Mouse (Mus musculus) hindbrain, embryonic 11.5 days (tissue): ENCODE data around the gene Inpp4a. TPM values are rescaled to one million over a fixed set of nuclear protein-coding genes. Genes with fewer than 3 reads are reported as not detected.

ENCODE experiments used
- ATAC-seq: fragments of 200-750 bp; cut with Nextera tagmentation; 2 replicates; pipeline ENCODE4 v1.8.0; 2017; ENCODE audit warnings: mild to moderate bottlenecking, moderate TSS enrichment, moderate library complexity; ENCODE audit not compliant: low FRiP score
- DNase-seq: peaks from one replicate; pipeline ENCODE4 v3.0.0-alpha.2; 2015; ENCODE audit warnings: low spot score
- H3K27ac ChIP-seq: fragments of 300-500 bp; sonication (generic); 2 replicates; pipeline ENCODE4 v1.5.1; 2014; ENCODE audit warnings: mild to moderate bottlenecking, low read depth, low read length
- H3K27me3 ChIP-seq: fragments of 300-500 bp; sonication (generic); 2 replicates; pipeline ENCODE4 v1.6.1; 2014; ENCODE audit warnings: mild to moderate bottlenecking, low read length, moderate library complexity, mixed read lengths; ENCODE audit not compliant: control insufficient read depth, insufficient read depth
- H3K36me3 ChIP-seq: fragments of 300-500 bp; sonication (generic); 2 replicates; pipeline ENCODE4 v1.6.1; 2014; ENCODE audit warnings: mild to moderate bottlenecking, low read length, moderate library complexity, mixed read lengths; ENCODE audit not compliant: control insufficient read depth, insufficient read depth
- H3K4me1 ChIP-seq: fragments of 300-500 bp; sonication (generic); replicated peaks from 2 replicates; pipeline ENCODE4 v1.6.1; 2014; ENCODE audit warnings: low read length, mixed read lengths; ENCODE audit not compliant: control insufficient read depth, insufficient read depth
- H3K4me2 ChIP-seq: fragments of 300-500 bp; sonication (generic); replicated peaks from 2 replicates; pipeline ENCODE4 v1.6.1; 2014; ENCODE audit warnings: mild to moderate bottlenecking, low read depth, low read length
- H3K4me3 ChIP-seq: fragments of 300-500 bp; sonication (generic); 2 replicates; pipeline ENCODE4 v1.5.1; 2014; ENCODE audit warnings: low read depth, low read length
- H3K9ac ChIP-seq: fragments of 300-500 bp; sonication (generic); 2 replicates; pipeline ENCODE4 v1.6.1; 2014; ENCODE audit warnings: low read depth, low read length
- H3K9me3 ChIP-seq: fragments of 300-500 bp; sonication (generic); 2 replicates; pipeline ENCODE4 v1.6.1; 2016; ENCODE audit warnings: low read length; ENCODE audit not compliant: control insufficient read depth
- WGBS: fragments of 180-500 bp; shearing (Covaris S2); extraction: QIAGEN DNeasy Blood & Tissue Kit; methylation state at CpG from one replicate; pipeline ENCODE4 v1.1.7; 2014; 5-methylcytosine and 5-hydroxymethylcytosine counted together
- polyA plus RNA-seq: library from polyadenylated mRNA; unstranded; fragments of >200 nt; fragmentation: Nextera tagmentation; extraction: Ambion mirVana; gene quantifications from 2 replicates; pipeline ENCODE4 v1.2.1, GENCODE M21; 2014

Gene Inpp4a
- polyA plus RNA-seq, 1 experiment from 2014 or later, result 27.2 TPM

DNA sequence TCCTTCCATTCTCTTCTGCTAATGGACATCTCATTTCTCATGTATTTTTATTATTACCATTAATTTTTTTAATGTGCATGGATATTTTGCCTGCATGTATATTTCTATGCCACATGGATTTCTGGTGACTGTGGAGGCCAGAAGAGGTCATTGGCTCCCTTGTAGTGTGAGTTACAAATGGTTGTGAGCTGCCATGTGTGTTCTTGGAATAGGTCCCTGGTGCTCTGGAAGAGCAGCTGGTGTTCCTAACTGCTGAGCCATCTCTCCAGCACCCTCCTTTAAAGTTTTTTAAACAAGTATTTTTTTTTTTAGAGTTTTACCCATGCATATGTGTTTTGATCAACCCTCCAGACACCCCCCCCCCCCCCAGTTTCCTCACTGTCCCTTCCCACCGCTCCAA is 3.3 kb upstream of the Inpp4a start:
- Histone ChIP-seq H3K36me3 (no peaks in the 10 kb centered on the region), H3K9me3 (no peaks in the 10 kb centered on the region), H3K27ac (no peak overlapping the region), H3K4me2 (no peak overlapping the region), H3K4me1 (peaks cover 2% of the 10 kb centered on the region; the same call in 1 of the 2 replicates), H3K9ac (no peak overlapping the region), H3K27me3 (no peaks in the 10 kb centered on the region), H3K4me3 (no peak overlapping the region)
- no peak for ATAC-seq
- no peak for DNase-seq
- whole genome bisulfite sequencing, result 57% methylated on average over 1 of the region's 1 CpGs

DNA sequence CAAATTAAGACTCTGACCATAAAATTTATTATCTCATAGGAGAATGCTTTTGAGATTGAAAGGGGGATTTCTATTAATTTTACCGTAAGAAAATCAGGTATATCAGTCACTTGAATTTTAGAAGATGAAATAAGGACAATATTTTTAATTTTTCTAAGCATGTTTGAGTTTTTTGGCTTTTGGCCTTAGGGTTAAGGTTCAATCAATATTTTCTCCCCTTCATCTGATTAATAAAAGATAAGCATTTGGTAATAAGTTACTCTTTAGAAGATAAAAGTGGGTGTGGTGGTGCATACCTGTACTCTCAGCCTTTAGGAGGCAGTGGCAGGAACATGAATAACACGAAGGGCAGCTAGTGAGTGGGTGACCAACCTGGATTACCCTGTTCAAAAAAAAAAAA is 761 bp upstream of the Inpp4a start:
- H3K9ac ChIP-seq, result no peak overlapping the region
- no peak overlapping the region for H3K27ac ChIP-seq
- DNase-seq (no peak), ATAC-seq (no peak)
- H3K27me3 ChIP-seq, result no peaks in the 10 kb centered on the region
- peaks cover 2% of the 10 kb centered on the region; the same call in 1 of the 2 replicates for H3K4me1 ChIP-seq
- no peaks in the 10 kb centered on the region for H3K36me3 ChIP-seq
- WGBS, result 81% methylated on average over 2 of the region's 2 CpGs
- H3K4me2 ChIP-seq, result no peak overlapping the region
- no peaks in the 10 kb centered on the region for H3K9me3 ChIP-seq
- H3K4me3 ChIP-seq, result no peak overlapping the region

DNA sequence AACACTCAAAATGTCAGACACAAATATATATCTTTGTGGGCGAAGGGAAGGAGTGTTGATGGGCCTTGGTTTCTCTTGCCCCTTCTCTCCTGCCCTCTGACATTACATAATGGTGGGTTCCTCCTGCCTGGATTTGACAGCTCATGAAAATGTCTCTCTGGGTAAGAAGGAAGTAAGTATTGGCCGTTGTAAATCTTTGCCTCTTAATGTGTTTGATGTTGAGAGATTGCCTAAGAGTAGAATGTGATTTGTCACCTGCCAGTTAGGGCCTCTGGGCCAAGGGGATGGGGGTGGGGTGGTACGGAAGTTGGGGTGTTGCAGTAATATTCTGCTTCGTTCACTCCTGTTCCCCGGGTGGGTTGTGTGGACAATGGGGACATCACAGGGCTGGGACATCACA is 985 bp downstream of the Inpp4a start:
- Histone ChIP-seq H3K27me3 (no peaks in the 10 kb centered on the region), H3K4me1 (peaks cover 2% of the 10 kb centered on the region; the same call in 1 of the 2 replicates), H3K9ac (peak overlapping the region; percentile 81), H3K36me3 (no peaks in the 10 kb centered on the region), H3K27ac (no peak overlapping the region), H3K4me3 (peak overlapping the region; percentile 95), H3K4me2 (peak overlapping the region; percentile 77), H3K9me3 (no peaks in the 10 kb centered on the region)
- 64% methylated on average over 5 of the region's 5 CpGs for WGBS
- ATAC-seq, result no peak
- DNase-seq, result no peak

DNA sequence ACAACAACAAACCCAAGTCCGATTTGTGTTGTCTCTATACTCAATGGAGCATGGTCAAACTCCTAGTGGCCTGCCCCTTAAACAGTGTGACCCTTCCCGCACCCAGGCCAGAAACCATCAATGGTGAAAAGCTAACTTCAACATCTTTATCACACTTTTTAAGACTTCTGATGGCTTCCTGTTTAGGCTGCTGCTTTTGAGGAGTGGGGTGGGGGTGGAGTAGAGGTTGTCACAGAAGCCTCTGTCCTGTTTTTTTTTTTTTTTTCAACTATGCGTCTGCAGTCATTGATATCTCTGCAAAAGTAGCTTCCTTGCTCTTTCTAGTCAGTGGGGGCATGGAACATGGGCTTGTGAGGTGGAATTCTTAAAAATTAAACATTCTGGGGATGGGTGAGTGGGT is 3.1 kb downstream of the Inpp4a start:
- Histone ChIP-seq H3K9ac (no peak overlapping the region), H3K4me2 (no peak overlapping the region), H3K9me3 (no peaks in the 10 kb centered on the region), H3K27me3 (no peaks in the 10 kb centered on the region), H3K36me3 (no peaks in the 10 kb centered on the region), H3K4me1 (peaks cover 2% of the 10 kb centered on the region; the same call in 1 of the 2 replicates), H3K27ac (no peak overlapping the region), H3K4me3 (no peak overlapping the region)
- ATAC-seq (no peak), DNase-seq (no peak)
- 75% methylated on average over 3 of the region's 3 CpGs for WGBS

DNA sequence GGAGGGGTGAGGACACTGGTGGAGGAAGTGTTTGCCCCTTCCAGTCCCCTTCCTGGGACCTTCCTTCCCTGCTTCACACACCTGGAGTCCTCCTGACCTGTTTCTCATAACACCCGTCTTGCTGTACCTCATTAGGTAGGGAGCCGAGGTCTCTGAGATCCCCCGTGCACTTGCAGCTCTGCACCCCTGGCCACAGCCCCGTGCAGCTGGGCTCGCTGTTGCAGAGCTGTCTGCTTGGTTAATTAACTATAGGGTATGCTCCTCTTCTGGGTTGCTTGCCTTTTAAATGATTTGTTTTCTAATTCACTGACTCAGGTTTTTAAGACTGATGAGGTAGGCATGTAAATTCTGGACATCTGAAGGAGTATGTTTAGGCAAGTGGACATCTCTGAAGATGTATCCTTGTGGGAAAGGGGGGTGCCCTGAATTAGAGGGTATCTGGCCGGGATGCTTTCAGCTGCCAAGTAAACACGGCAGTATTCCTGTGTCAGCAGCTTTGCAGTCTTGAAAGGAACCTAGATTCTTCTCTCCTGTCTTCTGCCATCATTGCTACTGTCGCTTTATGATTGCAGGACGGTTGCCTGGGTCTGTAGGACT is 6.1 kb downstream of the Inpp4a start:
- H3K9ac ChIP-seq, result no peak overlapping the region
- H3K4me2 ChIP-seq, result no peak overlapping the region
- ATAC-seq (no peak), DNase-seq (no peak)
- H3K27me3 ChIP-seq, result no peaks in the 10 kb centered on the region
- no peak overlapping the region for H3K27ac ChIP-seq
- 82% methylated on average over 9 of the region's 9 CpGs for WGBS
- H3K4me1 ChIP-seq, result peaks cover 1% of the 10 kb centered on the region; the same call in 1 of the 2 replicates
- no peaks in the 10 kb centered on the region for H3K36me3 ChIP-seq
- H3K4me3 ChIP-seq, result no peak overlapping the region
- H3K9me3 ChIP-seq, result no peaks in the 10 kb centered on the region

DNA sequence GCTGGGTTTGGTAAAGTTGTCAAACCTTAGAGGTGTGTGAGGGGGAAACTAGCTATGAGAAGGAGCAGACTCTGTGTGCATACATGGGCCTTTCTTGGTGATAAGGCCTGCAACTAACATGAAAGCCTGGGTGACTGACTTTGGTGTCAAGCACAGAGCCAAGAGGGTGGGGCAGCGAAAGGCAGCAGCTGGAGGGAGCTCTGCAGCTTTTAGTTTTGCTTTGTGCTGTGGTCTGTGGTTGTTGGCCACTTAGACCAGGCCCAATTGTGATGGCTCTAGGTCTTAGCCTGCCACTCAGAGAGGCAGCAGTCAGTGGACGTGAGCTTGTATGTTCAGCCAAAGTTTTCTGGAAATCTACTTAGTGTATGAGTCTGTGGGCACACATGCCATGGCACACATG is 7.9 kb downstream of the Inpp4a start:
- H3K4me2 ChIP-seq, result no peak overlapping the region
- no peaks in the 10 kb centered on the region for H3K4me1 ChIP-seq
- H3K9ac ChIP-seq, result no peak overlapping the region
- no peak overlapping the region for H3K4me3 ChIP-seq
- DNase-seq (no peak), ATAC-seq (no peak)
- H3K27ac ChIP-seq, result no peak overlapping the region
- H3K9me3 ChIP-seq, result no peaks in the 10 kb centered on the region
- 92% methylated on average over 2 of the region's 2 CpGs for WGBS
- no peaks in the 10 kb centered on the region for H3K27me3 ChIP-seq
- H3K36me3 ChIP-seq, result no peaks in the 10 kb centered on the region

DNA sequence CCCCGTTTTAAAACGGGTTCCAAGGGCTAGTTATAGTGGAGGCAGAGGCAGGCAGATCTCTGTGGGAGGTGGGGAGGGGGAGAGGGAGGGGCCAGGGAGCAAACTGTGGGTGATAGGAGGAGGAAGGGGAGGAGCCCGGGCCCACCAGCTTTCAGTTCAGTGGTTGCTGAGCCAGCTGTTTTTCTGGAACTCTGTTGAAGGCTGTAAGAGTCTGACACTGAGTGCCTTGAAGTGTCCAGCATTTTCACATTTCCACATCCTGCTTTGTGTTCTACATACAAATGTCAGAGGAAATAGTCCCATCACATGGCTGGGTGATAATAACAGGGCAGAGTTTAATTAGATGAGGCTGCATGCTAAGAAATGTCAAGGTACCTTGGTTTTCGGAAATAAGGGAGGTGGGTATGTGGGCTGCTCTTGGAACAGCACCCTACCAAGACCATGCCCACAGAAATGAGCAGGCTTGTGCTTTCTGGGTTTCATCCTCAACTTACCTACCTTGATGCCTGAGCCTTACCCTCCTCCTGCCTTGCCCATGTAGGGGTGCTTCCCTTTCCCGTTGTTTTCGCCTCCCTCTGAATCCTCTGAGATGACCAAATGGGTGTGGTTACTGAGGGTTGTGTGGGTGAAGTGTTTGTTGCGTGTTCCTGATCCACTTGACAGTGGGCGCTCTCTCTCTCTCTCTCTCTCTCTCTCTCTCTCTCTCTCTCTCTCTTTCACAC is 8.5 kb downstream of the Inpp4a start:
- Histone ChIP-seq H3K9ac (no peak overlapping the region), H3K4me2 (no peak overlapping the region), H3K4me1 (no peaks in the 10 kb centered on the region), H3K36me3 (no peaks in the 10 kb centered on the region), H3K4me3 (no peak overlapping the region), H3K27ac (no peak overlapping the region), H3K9me3 (no peaks in the 10 kb centered on the region), H3K27me3 (no peaks in the 10 kb centered on the region)
- WGBS, result 89% methylated on average over 8 of the region's 8 CpGs
- no peak for DNase-seq
- ATAC-seq, result no peak

DNA sequence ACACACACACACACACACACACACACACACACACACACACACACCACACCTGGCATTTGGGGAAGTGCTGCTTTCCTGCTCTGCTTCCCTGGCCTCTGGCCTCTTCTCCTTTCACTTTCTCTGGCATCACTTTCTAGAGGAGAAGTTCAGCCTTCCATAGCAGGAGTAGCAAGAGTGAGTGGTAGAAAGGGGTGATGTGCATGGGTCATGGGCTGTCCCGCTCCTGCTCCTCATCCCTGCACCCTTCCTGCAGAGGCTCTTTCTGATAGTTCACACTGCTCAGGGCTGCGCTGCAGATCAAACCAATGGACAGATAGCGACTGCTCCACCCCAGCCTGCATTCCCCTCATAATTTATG is 9.1 kb downstream of the Inpp4a start:
- ATAC-seq (no peak), DNase-seq (no peak)
- Histone ChIP-seq H3K36me3 (no peaks in the 10 kb centered on the region), H3K27ac (no peak overlapping the region), H3K9me3 (no peaks in the 10 kb centered on the region), H3K4me3 (no peak overlapping the region), H3K9ac (no peak overlapping the region), H3K4me1 (no peaks in the 10 kb centered on the region), H3K4me2 (no peak overlapping the region), H3K27me3 (no peaks in the 10 kb centered on the region)
- 89% methylated on average over 3 of the region's 3 CpGs for WGBS

DNA sequence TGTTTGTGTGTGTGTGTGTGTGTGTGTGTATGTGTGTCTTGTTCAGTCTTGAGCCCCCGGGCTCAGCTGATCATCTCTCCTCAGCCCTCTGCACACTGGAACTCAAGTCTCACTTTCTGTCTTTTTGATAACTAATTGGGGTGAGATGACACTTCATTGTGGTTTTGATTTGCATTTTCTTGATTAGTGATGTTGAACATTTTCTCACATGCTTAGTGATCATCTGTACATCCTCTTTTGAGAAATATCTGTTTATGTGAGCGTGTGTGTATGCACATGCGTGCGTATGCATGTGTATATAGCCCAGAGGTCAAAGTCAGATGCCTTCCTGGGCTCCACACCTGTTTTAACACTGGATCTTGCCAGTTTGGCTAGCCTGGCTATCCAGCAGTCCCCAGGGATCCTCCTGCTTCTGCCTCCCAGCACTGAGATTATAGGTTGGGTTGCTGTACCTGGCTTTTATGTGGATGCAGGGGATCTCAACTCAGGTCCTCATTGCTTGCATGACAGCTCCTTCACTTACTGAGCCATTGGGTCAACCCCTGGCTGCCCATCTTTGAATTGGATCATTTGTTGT is 10.4 kb downstream of the Inpp4a start:
- WGBS, result 94% methylated on average over 4 of the region's 4 CpGs
- Histone ChIP-seq H3K4me2 (no peak overlapping the region), H3K36me3 (no peaks in the 10 kb centered on the region), H3K4me1 (no peaks in the 10 kb centered on the region), H3K27me3 (no peaks in the 10 kb centered on the region), H3K9me3 (no peaks in the 10 kb centered on the region), H3K27ac (no peak overlapping the region), H3K4me3 (no peak overlapping the region), H3K9ac (no peak overlapping the region)
- DNase-seq, result no peak
- no peak for ATAC-seq
